Mouse (Mus musculus): ENCODE data around the gene Slc35f4. TPM values are rescaled to one million over a fixed set of nuclear protein-coding genes. Genes with fewer than 3 reads are reported as not detected.

Slc35f4 gene
- polyA plus RNA-seq, 1 experiment from 2014 or later, result not detected

DNA sequence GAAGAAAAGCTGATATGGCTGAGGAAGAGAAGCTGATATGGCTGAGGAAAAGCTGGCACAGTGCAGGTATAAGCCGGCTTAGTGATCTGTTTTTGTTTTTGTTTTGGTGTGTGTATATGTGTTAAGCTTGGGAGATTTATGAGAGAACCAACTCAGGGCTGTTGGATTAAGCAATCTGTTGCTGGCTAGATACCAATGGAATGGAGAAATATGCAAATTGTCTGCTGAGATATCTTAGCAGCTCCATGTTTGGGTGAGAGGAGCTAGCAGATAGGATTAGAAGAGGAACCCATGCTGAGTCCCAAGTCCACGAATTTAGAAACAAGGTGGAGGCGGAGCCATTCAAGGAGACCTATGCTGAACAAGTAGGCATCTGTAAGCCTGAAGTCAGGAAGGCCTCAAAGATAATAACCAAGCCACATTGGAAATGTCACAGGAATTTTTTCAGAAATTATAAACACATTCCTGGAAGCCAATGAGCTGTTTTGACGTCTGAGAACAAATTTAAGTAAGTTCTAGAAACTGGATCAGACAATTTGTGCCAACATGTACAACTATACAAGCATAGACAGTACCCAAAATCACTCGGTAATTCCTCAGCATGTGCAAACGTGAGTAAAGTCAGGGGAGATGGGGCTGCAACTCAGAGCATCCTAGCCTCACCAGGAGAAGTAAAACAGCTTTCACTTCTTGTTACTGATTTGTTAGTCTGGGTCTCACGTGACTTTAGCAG lies 177.5 kb downstream of the Slc35f4 start:
- Histone ChIP-seq H3K27me3 (no peaks in the 10 kb centered on the region), H3K36me3 (replicated peaks) (no peaks in the 10 kb centered on the region), H3K27ac (replicated peaks) (no peak overlapping the region), H3K4me1 (replicated peaks) (no peaks in the 10 kb centered on the region), H3K9me3 (replicated peaks) (no peaks in the 10 kb centered on the region), H3K9ac (no peak overlapping the region), H3K4me2 (no peak overlapping the region), H3K4me3 (replicated peaks) (no peak overlapping the region)
- no peak for ATAC-seq (ENCODE audit: insufficient read depth)
- WGBS (ENCODE audit: insufficient replicate concordance), result 51% methylated on average over 7 of the region's 7 CpGs

GRCm38 (mm10) chr14:49345835-49346234 lies 180.0 kb downstream of the Slc35f4 start:
- no peaks in the 10 kb centered on the region for H3K9me3 ChIP-seq (replicated peaks)
- no peak for ATAC-seq (ENCODE audit: insufficient read depth)
- H3K4me2 ChIP-seq, result no peak overlapping the region
- H3K27me3 ChIP-seq, result no peaks in the 10 kb centered on the region
- no peak overlapping the region for H3K4me3 ChIP-seq (replicated peaks)
- no peak overlapping the region for H3K9ac ChIP-seq
- H3K4me1 ChIP-seq (replicated peaks), result no peaks in the 10 kb centered on the region
- WGBS (ENCODE audit: insufficient replicate concordance), result 57% methylated on average over 2 of the region's 2 CpGs
- H3K27ac ChIP-seq (replicated peaks), result no peak overlapping the region
- H3K36me3 ChIP-seq (replicated peaks), result no peaks in the 10 kb centered on the region

- no peak for ATAC-seq (ENCODE audit: insufficient read depth)
- no peak overlapping the region for H3K4me2 ChIP-seq
- WGBS (ENCODE audit: insufficient replicate concordance), result 44% methylated on average over 4 of the region's 4 CpGs
- H3K4me3 ChIP-seq (replicated peaks), result no peak overlapping the region
- no peaks in the 10 kb centered on the region for H3K36me3 ChIP-seq (replicated peaks)
- H3K9ac ChIP-seq, result no peak overlapping the region
- no peaks in the 10 kb centered on the region for H3K27me3 ChIP-seq
- H3K9me3 ChIP-seq (replicated peaks), result no peaks in the 10 kb centered on the region
- H3K27ac ChIP-seq (replicated peaks), result no peak overlapping the region
- H3K4me1 ChIP-seq (replicated peaks), result no peaks in the 10 kb centered on the region
These were observed 188.8 kb downstream of the Slc35f4 start for GRCm38 (mm10) chr14:49337011-49337410.

DNA sequence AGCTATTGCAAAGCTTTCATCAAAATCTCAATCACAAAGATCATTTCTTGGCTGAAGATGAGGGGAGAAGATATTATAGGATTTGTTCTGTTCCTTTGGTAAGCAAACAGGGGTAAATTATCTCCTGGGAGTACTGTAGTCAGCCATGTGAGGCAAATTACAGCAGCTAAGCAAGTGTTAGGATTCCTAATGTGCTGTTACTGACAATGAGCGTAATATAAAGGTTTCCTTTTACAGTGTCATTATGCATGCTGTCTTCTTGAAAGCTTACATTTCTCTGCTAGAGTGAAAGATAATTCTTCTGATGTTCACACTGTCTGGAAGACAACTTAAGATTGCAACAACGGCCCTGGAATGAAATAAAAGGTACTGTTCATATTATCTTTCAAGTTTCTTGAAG lies 192.0 kb downstream of the Slc35f4 start:
- no peaks in the 10 kb centered on the region for H3K36me3 ChIP-seq (replicated peaks)
- no peak overlapping the region for H3K4me2 ChIP-seq
- ATAC-seq (ENCODE audit: insufficient read depth), result no peak
- no peak overlapping the region for H3K27ac ChIP-seq (replicated peaks)
- no peaks in the 10 kb centered on the region for H3K27me3 ChIP-seq
- H3K9ac ChIP-seq, result no peak overlapping the region
- no peaks in the 10 kb centered on the region for H3K9me3 ChIP-seq (replicated peaks)
- 54% methylated on average over 2 of the region's 2 CpGs for WGBS (ENCODE audit: insufficient replicate concordance)
- no peak overlapping the region for H3K4me3 ChIP-seq (replicated peaks)
- no peaks in the 10 kb centered on the region for H3K4me1 ChIP-seq (replicated peaks)

- H3K4me3 ChIP-seq (replicated peaks), result no peak overlapping the region
- H3K4me1 ChIP-seq (replicated peaks), result no peaks in the 10 kb centered on the region
- no peak overlapping the region for H3K27ac ChIP-seq (replicated peaks)
- H3K4me2 ChIP-seq, result no peak overlapping the region
- no peak overlapping the region for H3K9ac ChIP-seq
- H3K27me3 ChIP-seq, result no peaks in the 10 kb centered on the region
- no peaks in the 10 kb centered on the region for H3K9me3 ChIP-seq (replicated peaks)
- no peaks in the 10 kb centered on the region for H3K36me3 ChIP-seq (replicated peaks)
- 37% methylated on average over 5 of the region's 5 CpGs for WGBS (ENCODE audit: insufficient replicate concordance)
- ATAC-seq (ENCODE audit: insufficient read depth), result no peak
These were observed 209.4 kb downstream of the Slc35f4 start for GRCm38 (mm10) chr14:49316493-49316894.

DNA sequence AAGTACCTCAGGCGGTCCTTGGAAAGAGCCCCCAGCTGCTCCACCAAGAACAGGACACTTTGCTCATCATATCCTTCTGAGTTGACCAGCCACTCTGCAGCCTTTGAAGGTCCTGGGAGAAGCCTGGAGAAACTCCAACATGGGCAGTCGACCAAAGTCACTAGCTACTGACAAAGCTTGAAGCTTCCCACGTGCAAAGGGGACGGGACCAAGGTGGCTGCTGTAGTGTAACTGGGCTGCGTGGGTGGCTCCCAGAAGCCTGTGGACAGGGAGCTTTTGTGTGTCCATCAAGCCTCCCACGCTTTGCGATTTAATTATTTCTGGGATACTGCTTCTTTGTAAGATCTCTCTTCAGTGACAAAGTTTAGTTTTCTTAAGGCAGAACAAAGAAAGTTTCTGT lies 211.9 kb downstream of the Slc35f4 start:
- H3K4me3 ChIP-seq (replicated peaks), result no peak overlapping the region
- no peak for ATAC-seq (ENCODE audit: insufficient read depth)
- no peaks in the 10 kb centered on the region for H3K9me3 ChIP-seq (replicated peaks)
- H3K27me3 ChIP-seq, result no peaks in the 10 kb centered on the region
- H3K36me3 ChIP-seq (replicated peaks), result no peaks in the 10 kb centered on the region
- no peak overlapping the region for H3K4me2 ChIP-seq
- no peak overlapping the region for H3K9ac ChIP-seq
- H3K4me1 ChIP-seq (replicated peaks), result no peaks in the 10 kb centered on the region
- 56% methylated on average over 7 of the region's 7 CpGs for WGBS (ENCODE audit: insufficient replicate concordance)
- H3K27ac ChIP-seq (replicated peaks), result no peak overlapping the region

DNA sequence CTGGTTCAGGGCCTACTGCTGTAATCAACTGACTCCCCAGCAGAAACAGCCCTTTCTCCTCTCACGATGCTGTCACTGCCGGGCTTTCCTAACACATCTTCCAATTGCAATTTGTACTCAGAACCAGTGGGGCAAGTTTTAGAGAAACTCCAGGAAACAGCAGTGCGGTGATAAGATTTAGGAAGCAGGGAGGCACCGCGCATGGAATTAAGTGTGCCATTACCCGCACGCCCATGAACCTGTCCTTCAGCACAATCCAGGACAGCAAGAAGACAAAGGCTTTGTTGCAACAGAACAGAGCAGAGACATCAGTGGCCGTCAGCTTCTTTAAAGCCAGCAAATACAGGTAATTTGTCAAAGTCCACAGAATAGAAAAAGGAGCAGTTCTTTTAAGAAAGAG lies 212.5 kb downstream of the Slc35f4 start:
- H3K9me3 ChIP-seq (replicated peaks), result no peaks in the 10 kb centered on the region
- H3K4me1 ChIP-seq (replicated peaks), result no peaks in the 10 kb centered on the region
- 66% methylated on average over 8 of the region's 8 CpGs for WGBS (ENCODE audit: insufficient replicate concordance)
- no peaks in the 10 kb centered on the region for H3K27me3 ChIP-seq
- ATAC-seq (ENCODE audit: insufficient read depth), result no peak
- H3K9ac ChIP-seq, result no peak overlapping the region
- no peaks in the 10 kb centered on the region for H3K36me3 ChIP-seq (replicated peaks)
- no peak overlapping the region for H3K4me3 ChIP-seq (replicated peaks)
- H3K27ac ChIP-seq (replicated peaks), result no peak overlapping the region
- H3K4me2 ChIP-seq, result no peak overlapping the region

- H3K4me3 ChIP-seq (replicated peaks), result no peak overlapping the region
- H3K36me3 ChIP-seq (replicated peaks), result no peaks in the 10 kb centered on the region
- no peak for ATAC-seq (ENCODE audit: insufficient read depth)
- H3K9ac ChIP-seq, result no peak overlapping the region
- H3K4me1 ChIP-seq (replicated peaks), result no peaks in the 10 kb centered on the region
- H3K4me2 ChIP-seq, result no peak overlapping the region
- H3K27ac ChIP-seq (replicated peaks), result no peak overlapping the region
- H3K27me3 ChIP-seq, result no peaks in the 10 kb centered on the region
- no peaks in the 10 kb centered on the region for H3K9me3 ChIP-seq (replicated peaks)
- WGBS (ENCODE audit: insufficient replicate concordance), result 50% methylated on average over 1 of the region's 1 CpGs
These were observed 214.3 kb downstream of the Slc35f4 start for GRCm38 (mm10) chr14:49311548-49311947.

DNA sequence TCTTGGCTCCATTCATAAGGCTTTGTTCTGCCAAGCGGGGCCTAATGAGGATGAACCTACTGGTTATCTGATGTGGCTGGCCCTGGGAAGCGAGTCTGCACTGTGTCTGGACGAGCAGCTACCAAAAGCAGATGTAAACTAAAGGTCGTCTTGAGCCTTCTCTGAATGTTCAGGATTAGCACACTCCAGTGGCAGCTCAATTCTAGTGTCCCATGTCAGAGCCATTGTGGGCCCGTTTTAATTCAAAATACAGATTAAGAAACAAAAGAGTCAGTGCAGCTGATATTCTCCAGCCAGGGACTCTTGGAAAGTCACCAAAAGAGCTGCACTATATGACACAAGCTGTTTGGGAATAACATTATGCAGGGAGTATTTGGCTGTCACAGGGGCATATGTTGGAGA lies 214.8 kb downstream of the Slc35f4 start:
- WGBS (ENCODE audit: insufficient replicate concordance), result 43% methylated on average over 5 of the region's 5 CpGs
- no peak for ATAC-seq (ENCODE audit: insufficient read depth)
- no peak overlapping the region for H3K27ac ChIP-seq (replicated peaks)

GRCm38 (mm10) chr14:49309670-49310069 lies 216.2 kb downstream of the Slc35f4 start:
- no peak overlapping the region for H3K27ac ChIP-seq (replicated peaks)
- WGBS (ENCODE audit: insufficient replicate concordance), result 19% methylated on average over 2 of the region's 2 CpGs
- no peaks in the 10 kb centered on the region for H3K36me3 ChIP-seq (replicated peaks)
- no peaks in the 10 kb centered on the region for H3K9me3 ChIP-seq (replicated peaks)
- H3K4me3 ChIP-seq (replicated peaks), result no peak overlapping the region
- H3K27me3 ChIP-seq, result no peaks in the 10 kb centered on the region
- no peak overlapping the region for H3K4me2 ChIP-seq
- H3K4me1 ChIP-seq (replicated peaks), result no peaks in the 10 kb centered on the region
- ATAC-seq (ENCODE audit: insufficient read depth), result no peak
- no peak overlapping the region for H3K9ac ChIP-seq

More for the DNA sequence above, 214.8 kb downstream of the Slc35f4 start:
- H3K4me2 ChIP-seq, result no peak overlapping the region
- H3K9ac ChIP-seq, result no peak overlapping the region
- H3K9me3 ChIP-seq (replicated peaks), result no peaks in the 10 kb centered on the region
- no peaks in the 10 kb centered on the region for H3K36me3 ChIP-seq (replicated peaks)
- H3K4me1 ChIP-seq (replicated peaks), result no peaks in the 10 kb centered on the region
- H3K27me3 ChIP-seq, result no peaks in the 10 kb centered on the region
- H3K4me3 ChIP-seq (replicated peaks), result no peak overlapping the region

DNA sequence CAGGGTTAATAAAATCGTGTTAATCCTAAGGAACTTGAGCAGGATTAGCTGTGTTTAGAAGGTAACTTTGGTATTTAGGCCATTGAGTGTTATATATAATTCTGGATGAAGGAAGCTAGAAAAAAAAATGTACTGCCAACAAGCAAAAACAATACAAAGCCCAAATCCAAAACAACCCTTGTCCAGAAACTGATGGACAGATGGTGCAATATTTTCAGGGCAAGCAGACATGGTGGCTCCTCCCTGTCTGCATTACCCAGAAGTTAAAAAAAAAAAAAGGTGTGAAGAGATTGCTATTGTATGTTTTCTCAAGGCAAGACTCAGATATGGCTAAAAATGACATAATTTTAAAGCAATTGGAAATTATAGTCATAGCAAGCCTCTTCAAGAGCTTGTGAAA lies 217.3 kb downstream of the Slc35f4 start:
- H3K27ac ChIP-seq (replicated peaks), result no peak overlapping the region
- H3K9me3 ChIP-seq (replicated peaks), result no peaks in the 10 kb centered on the region
- no peak overlapping the region for H3K9ac ChIP-seq
- ATAC-seq (ENCODE audit: insufficient read depth), result no peak
- no peak overlapping the region for H3K4me2 ChIP-seq
- H3K4me3 ChIP-seq (replicated peaks), result no peak overlapping the region
- H3K36me3 ChIP-seq (replicated peaks), result no peaks in the 10 kb centered on the region
- no peaks in the 10 kb centered on the region for H3K4me1 ChIP-seq (replicated peaks)
- WGBS (ENCODE audit: insufficient replicate concordance), result 16% methylated on average over 1 of the region's 1 CpGs
- H3K27me3 ChIP-seq, result no peaks in the 10 kb centered on the region

- H3K9ac ChIP-seq, result no peak overlapping the region
- no peak for ATAC-seq (ENCODE audit: insufficient read depth)
- H3K4me3 ChIP-seq (replicated peaks), result no peak overlapping the region
- no peak overlapping the region for H3K27ac ChIP-seq (replicated peaks)
- WGBS (ENCODE audit: insufficient replicate concordance), result 59% methylated on average over 3 of the region's 3 CpGs
- no peaks in the 10 kb centered on the region for H3K27me3 ChIP-seq
- H3K36me3 ChIP-seq (replicated peaks), result no peaks in the 10 kb centered on the region
- H3K4me1 ChIP-seq (replicated peaks), result no peaks in the 10 kb centered on the region
- no peaks in the 10 kb centered on the region for H3K9me3 ChIP-seq (replicated peaks)
- no peak overlapping the region for H3K4me2 ChIP-seq
These were observed 218.0 kb downstream of the Slc35f4 start for GRCm38 (mm10) chr14:49307842-49308241.
